Mouse (Mus musculus) adrenal gland, postnatal 10 days (tissue): ENCODE results near the gene Kctd12. TPM values are rescaled to one million over a fixed set of nuclear protein-coding genes. Genes with fewer than 3 reads are reported as not detected.
A peak's percentile ranks its signal among the peaks of the same experiment; 100 is the strongest.

Experiments used
- DNase-seq: peaks from one replicate; pipeline ENCODE4 v3.0.0; 2021; ENCODE audit warnings: mixed read lengths
- microRNA-seq: library from miRNA; unstranded; fragments of <30 nt; microRNA quantifications from one replicate; pipeline ENCODE4 v1.2.0, GENCODE M21; 2021
- total RNA-seq, 2 experiments: library from RNA; stranded (reverse); gene quantifications; 2 replicates each; pipeline ENCODE4 v1.2.3; 2021

The Kctd12 gene
- total RNA-seq, 2 experiments from 2014 or later: 55.1 to 55.2 TPM

DNA sequence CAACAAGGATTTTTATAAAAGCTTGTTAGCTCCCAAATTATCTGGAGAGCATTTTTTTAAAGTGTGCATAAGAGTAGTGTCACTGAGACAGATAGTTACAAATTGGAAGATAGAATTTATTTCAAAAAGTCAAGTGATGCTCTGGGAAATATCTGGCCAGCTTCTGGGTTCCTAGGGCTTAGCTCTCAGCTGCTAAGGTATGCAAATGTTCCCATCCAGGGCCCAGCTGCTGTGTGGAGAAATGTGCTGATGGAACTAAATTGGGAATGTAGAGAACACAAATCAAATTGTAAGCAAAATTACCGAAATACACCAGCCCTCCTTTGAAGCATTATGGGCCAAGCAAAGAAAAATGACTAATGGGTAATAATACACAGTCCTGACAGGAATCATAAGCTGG lies 16.6 kb downstream of the Kctd12 start:
- DNase-seq: no peak

DNA sequence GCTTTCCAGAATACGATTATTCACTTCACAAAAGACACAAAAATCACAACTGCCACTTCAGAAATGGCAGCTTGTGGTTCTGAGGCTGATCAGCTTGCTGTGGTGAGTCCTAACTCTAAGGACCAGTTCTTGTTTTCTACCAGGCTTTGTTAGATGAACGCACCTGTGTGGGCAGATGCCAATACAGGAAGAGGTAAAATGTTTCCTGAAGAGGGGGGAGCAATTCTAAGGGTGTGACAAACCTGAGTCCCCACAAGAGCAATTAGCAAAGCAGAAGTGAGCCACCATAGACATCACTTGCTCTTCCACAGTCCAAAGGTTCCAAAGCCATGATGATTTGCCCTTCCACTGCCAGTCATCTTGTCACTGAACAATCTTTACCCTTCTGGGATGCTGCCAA lies 20.4 kb downstream of the Kctd12 start:
- DNase-seq: no peak

DNA sequence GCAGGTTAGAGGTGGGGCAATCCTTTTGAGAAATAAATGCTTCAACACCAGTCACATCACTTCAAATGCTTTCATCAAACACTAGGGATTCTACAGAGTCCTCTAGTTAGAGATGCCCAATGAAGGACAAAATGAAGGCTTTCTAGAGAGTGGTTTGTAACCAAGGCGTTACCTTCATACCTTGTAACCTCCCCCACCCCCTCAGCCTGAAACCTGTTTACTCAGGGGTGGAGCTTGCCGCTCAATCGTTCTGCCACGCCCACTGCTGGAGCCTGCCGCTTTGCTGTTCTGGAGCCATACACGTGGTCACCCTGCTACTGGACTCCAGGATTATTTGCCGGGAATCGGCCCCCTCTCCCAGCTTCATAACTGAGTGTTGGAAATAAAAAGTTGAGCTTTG lies 28.9 kb downstream of the Kctd12 start:
- DNase-seq: peak; percentile 15

DNA sequence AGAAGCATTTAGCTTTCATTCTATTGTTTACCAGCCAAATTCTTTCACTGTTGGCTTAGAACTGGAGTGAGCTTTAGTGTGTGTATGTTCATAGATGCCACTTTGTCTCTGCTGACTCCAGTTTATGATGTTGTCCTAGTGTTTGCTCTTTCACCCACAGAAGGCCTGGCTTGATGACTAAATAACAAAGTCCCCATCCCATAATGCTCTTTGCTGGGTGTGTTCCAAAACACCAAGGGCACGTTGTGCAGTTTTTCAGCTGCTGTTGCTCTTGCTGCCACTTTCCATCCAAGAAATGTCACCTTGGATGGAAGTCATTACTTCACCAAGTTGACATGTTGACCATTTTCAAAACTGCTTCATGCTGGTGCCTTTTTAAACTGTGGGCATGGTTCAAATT lies 30.5 kb downstream of the Kctd12 start:
- DNase-seq: peak; percentile 75

- no peak for DNase-seq
Observed at GRCm38 (mm10) chr14:102947796-102948195, 34.6 kb downstream of the Kctd12 start.

DNA sequence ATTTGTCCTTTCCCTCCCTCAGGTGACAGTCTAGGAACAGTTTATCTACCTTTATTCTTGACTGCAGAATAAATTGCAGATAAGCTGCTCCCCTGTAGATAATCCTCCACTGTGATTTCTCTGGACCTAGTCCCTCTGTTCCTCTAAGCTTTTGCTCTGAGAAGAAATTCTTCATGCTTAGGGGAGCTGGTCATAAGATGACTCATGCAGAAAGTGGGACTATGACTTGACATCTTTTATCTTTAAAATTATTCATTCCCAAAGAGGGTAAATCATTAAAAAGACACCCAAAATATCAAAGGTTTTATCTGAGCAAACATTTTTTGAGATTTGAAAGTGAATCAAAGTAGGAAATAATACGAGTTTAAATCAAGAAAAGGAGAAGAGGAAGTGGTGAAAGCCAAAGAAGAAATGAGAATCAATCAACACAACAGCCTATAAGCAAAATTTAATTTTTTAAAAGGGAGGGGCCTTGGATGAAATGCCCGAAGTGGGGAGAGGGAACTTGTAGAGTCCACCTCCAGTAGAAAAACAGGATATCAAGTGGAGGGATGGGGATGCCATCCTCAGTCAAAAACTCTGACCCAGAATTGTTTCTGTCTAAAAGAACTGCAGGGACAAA lies 40.1 kb downstream of the Kctd12 start:
- DNase-seq: no peak

DNA sequence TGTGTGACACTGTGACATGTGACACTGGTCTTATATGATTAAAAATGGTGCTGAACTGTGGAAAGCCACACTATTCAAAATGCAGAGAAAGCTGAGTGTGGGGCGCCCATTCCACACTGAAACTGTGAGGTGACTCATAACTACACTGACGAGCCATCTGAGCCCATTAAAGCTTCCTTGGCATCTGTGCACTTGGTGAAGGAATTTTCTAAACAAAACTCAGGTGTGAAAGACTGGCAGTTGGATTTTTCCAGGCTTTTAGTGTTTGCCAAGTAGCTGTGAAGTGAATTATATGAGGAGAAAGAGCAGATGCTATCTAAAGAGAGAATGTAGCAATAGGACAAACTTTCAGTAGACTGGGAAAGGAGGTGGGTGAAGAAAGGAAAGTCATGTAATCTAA lies 47.6 kb downstream of the Kctd12 start:
- no peak for DNase-seq

DNA sequence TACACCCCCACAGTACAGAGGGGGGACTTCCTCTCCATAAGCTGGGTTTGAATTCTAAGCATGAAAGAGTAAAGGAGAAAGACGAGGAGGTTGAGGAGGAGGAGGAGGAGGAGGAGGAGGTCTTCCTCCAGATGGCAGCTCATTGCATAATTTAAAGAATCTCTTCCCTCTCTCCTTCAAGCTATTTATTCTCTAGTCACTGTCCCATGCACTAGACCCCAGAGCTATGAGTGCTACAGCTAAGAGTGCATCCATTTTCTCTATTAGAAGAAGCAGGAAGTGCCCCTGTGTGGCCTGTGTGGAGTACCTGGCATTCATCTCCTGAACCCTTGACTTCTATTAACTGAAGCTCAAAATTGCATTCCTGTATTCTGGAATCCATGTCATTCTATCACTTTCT lies 51.5 kb downstream of the Kctd12 start:
- DNase-seq: no peak

- DNase-seq: no peak
Observed at GRCm38 (mm10) chr14:102929545-102929944, 52.9 kb downstream of the Kctd12 start.

DNA sequence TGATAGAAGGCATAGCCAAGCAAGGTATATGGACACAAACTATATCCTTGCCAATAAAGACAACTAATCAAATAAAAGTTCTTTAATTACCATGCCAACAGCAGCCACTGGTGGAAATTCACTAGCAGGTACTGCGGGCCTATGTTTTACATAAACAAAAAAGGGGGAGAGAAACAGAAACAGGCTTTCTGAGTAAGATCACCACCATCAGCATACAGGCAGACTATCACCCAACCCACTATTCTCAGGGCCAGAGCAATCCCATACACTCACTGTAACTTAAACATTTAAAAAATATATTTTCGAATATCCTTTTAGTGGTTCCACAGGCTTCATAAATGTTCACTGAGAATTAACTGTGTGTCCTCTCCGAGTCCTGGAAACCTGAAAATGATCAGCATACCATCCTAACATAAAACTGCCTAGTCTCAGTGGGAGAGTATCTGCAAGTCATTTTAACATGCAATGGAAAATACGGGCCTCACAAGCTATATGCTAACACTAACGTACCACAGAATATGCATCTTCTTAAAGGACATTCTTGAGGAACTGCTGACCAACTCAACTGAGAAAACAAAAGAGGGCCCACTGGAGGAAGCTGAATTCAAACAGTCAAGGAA lies 54.5 kb downstream of the Kctd12 start:
- DNase-seq: no peak

Small RNAs within 50 kb of the gene (microRNA-seq; reads per million reads assigned to microRNA genes)
- 12.5 reads per million, percentile 22 among the genes with 10 or more reads in this experiment for gene Mir5130

Other genes with a start within 250 kb of the Kctd12 start
- not detected for gene Acod1, start 64.3 kb upstream of the Kctd12 start, total RNA-seq
- gene Cln5, start 87.6 kb upstream of the Kctd12 start, total RNA-seq: 10 to 100 TPM; 20.6 to 20.8 TPM
- gene Fbxl3, start 116.9 kb upstream of the Kctd12 start, total RNA-seq: 10 to 100 TPM; 66.4 to 75.9 TPM